Mouse (Mus musculus): Measurements from ENCODE around the gene Mrln. TPM values are rescaled to one million over a fixed set of nuclear protein-coding genes. Genes with fewer than 3 reads are reported as not detected.

Mrln gene
- total RNA-seq (2021): under 1 TPM in 1 of 2 experiments, not detected in 1; 0.96 TPM
- long read RNA-seq, experiment 1: 0 reads
- long read RNA-seq, experiment 2: 0 reads

DNA sequence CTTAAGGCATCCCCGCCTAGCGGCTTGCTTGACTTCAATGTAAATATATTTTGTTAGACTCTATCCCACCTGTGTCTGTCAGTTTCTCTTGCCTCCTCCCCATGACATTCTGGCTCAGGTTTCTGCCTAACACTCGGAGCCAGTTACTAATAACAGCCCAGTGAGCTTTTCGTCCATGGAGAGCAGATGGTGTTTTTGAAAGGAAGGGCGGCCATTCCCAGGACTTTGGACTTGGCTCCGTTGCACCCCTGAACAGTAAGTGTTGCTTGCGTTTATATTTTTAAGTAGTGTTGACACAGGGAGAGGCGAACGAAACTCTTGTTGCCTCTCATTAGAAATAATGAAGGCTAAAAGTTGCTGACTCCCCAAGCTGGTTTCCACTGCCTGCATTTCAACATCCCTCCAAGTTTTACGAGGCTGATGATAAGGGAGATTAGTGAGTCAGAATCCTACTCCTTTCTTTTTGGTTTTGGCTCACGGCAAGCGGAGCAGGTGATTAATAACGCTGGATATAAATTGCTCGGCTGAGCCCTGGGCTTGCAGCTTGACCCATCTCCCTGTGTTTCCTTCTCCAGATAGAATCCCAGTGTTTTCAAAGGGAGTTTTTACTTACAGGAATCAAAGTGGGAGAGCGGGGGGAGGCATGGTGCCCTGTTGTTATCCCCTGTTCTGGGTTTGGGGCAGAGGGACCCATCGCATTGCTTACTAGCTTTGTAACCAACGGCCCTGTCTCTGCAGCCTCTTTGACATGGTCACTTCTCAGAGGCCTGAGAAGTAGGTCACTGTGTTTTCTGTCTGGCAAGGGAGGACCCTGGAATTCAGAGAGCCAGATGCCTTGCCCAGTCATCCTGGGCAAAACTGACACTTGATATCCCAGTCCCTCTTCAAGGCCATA is at the start of gene Mrln:
Mrln (plus strand) TSS at position 160 of the 895 bp plus-strand sequence.
- peak in 1 of 2 experiments; percentile 45 for DNase-seq (ENCODE audit: low spot score in 2 of 2)

DNA sequence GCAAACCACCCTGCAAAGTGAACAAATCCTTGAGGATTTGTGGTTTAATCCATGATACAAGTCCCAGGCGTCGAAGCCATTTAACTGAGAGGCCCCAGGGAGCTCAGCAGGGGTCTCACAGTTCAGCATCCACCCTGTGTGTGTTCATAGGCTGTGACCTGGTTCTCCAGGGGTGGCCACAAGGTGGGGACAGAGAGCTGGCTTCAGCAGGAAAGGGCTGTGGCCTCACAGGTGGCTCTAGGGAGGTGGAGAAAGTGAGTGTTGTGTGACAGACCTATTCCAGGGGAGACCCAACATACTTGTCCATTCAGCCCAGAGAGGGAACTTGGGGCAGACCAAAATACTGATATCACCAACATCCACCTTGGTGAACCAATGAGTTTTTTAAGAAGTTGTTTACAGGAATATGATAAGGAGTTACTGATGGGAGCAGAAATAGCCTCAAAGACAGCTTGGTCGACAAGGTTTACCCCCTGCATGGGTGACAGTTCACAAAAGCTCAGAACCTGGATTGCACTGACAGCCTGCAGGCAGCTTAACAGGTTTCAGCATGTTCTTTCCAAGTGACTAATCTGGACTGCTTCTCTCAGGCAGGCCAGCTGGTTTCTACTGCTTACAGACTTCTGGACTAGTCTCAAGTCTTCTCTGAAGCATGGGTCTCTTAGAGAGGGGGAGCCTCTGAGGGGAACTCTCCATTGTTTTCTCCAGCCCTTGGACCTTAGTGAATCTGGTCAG is 47.9 kb upstream of the Mrln start:
- DNase-seq (ENCODE audit: low spot score in 2 of 2): peak; percentile 42 to 55

DNA sequence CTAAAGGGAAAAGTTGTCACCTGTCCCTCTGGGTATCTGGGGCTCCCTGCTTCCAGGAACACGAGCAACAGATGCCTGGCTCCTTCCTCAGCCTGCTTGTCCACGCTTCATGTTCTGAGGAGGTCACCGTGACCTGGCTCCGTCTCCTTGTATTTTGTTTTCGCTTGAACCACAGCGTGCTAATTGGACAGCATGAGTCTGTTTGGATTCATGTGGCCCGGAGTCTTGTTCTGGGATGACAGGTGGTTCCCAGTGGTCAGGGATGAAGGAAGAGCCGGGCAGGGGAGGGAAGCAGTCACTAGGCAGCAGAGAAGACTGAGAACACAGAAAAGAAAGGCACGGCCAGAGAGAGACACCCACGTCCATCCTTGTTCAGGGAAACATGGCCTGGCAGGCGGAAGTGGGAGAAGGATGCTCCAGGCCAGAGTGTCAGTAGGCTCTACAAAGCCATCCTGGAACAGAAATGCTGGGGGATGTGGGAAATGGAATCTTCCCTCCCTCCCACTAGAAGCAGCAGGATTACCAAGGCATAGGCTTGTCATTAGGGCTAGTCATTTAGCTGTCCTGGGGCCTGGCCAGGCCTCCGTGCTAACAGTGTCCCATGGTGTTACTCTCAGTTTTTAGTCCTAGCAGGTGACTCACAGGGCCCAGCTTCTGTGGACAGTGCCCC is 44.7 kb upstream of the Mrln start:
- no peak for DNase-seq (ENCODE audit: low spot score in 2 of 2)

DNA sequence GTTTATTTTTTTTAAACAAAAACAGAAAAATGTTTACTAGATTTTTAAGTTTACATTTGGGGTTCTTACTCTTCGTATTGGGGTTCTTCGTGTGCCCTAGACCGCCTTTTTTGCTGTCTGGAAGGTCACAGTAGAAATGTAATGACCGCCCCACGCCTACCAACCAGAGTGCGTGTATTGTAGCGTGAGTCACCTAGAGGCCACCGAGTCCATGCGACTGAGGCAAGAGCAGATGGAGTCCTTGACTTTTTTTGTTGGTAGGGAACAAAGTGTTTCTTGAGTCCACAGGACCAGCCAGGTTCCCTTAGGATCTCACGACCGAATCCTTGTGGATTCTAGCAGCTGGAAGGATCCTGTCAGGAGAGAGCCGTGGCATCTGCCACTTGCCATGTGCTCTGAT is 43.7 kb upstream of the Mrln start:
- DNase-seq (ENCODE audit: low spot score in 2 of 2): no peak

DNA sequence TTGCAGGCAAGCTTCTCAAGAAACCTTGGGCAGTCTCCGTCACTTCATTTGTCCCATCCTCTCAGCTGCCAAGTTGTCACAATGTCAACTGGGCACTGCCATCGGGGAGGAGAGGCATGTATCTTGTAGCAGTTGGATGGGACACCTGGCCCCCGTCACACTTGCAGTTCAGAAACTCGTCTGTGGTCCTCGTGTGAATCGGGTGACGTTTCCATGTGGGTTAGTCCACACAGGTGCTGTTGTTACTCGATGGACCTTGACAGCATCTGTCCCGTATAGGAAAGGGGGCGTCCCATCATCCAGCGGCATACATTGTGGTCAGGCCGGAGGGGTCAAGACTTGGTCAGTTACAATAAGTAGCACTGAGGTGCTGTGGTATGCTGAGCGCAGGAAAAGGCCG is 43.0 kb upstream of the Mrln start:
- DNase-seq (ENCODE audit: low spot score in 2 of 2): no peak

DNA sequence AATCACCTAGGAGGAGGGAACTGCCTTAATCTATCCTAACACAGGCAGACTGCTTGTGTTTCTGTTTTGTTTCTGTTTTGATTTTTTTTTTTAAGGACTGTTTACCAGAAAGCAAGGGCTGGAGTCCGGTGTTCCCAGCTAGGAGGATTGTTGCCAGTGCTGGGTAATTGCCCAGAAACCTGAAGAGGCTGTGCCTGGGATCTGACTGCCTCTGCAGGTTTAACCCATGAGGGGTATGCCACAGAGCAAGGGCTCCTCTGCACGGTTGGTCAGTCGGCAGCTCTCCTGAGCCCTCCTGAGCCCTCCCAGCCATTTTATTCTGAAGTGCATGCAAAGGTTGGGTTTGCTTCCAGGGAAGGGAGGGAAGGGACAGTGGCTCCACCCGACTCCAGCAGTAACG is 40.8 kb upstream of the Mrln start:
- no peak for DNase-seq (ENCODE audit: low spot score in 2 of 2)

DNA sequence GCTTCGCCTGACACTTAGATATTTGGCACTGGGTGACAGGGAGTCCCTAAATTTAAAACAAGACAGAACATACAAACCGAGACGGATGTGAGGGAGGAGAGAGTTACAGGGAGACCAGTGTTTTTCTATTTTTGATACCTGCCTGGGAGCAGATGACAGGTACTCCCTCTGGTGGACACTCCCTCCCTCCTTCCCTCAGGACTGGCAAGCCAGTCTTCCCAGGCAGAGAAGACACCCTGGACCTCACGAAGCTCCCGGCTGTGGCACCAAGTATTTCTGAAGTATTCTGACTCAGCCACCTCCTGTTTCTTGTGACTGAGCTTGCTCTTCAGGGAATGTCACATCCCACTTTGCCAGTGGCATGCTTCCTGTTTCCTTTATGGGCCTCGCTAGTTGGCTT is 38.6 kb upstream of the Mrln start:
- DNase-seq (ENCODE audit: low spot score in 2 of 2): no peak

DNA sequence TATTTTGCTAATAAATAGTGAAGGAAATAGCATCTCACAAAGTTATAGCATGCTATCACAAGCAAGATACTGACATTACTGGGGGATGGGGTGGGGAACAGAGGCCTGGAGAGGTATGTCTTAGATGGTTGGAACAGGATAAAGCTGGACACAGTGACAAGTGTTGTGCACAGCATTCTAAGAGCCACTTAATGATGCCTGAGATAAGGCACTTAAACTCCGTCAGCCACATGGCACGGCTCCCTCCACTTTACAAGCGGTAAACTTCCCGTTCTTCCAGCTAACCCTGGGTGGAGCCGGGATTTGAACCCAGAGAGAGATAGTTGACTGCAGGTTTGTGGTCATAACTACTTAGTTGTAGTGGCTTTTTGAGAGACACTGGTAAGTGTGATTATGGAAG is 38.0 kb upstream of the Mrln start:
- DNase-seq (ENCODE audit: low spot score in 2 of 2): no peak

DNA sequence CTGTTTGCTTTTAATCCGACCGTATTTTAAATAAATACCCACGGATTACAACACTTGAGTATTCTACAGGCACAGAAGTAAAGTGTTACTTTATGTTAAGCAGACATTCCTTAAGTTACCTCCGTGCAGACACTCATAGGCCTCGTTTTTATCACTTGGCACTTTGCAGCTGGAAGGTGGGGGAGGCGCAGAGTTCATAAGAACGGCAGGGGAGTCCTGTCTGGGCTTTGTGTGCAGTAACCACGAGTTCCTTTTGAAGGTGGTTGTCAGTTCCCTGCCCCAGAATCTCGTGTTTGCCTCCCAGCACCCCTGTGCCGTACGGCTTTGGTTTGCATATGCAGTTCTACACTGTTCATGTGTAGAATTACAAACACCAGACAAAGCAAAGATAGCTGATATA is 36.8 kb upstream of the Mrln start:
- no peak for DNase-seq (ENCODE audit: low spot score in 2 of 2)

DNA sequence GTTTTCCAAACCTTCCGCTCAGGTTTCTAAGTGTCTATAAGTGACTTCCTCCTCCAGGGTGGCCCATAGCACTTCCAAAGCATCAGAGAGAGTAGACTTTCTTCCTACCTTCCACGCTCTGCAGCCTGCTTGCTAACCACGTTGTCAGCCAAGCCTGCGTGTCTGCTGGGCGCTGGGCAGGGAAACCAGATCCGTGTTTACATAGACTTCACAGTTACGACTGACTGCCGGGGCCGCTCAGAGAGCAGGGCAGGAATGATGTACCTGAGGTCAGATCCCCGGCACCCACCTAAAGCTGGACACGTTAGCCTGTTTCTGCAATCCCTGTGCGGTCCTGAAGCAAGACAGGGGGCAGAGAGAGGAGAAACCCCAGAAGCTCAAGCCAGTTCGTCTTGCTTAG is 36.1 kb upstream of the Mrln start:
- no peak for DNase-seq (ENCODE audit: low spot score in 2 of 2)

DNA sequence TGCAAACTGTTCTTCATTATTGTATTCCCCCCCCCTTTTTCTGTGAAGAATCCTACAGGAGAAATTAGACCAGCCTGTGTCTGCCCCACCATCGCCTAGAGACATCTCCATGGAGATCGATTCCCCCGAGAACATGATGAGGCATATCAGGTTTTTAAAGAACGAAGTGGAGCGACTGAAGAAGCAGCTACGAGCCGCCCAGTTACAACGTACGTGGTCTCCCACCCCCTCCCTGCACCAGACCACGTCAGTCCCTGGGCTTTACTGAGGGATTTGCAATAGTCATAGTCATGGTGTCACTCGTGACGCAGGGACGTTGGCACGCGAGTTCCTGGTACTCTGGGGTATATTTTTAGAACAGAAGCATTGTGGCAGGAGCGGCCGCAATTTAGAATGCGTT is 35.4 kb upstream of the Mrln start:
- no peak for DNase-seq (ENCODE audit: low spot score in 2 of 2)

DNA sequence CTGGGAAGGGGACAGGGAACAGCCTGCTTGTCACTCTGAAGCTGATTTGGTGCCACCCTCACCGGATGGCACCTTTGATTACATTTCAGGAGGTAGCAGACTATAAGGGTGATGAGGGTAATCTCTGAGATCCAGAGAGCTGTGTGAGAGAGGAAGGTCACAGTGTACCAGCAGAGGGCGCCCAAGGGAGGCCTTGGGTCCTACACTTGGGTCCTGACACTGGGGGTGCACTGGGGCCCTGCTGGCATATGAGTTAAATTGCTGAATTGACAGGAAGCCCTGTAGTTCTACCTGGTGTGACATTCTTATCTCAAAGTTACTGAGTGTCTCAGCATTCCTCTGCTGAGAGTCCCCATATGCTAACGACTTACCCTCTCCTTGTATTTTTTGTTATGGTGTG is 31.1 kb upstream of the Mrln start:
- DNase-seq (ENCODE audit: low spot score in 2 of 2): peak; percentile 63 to 70

DNA sequence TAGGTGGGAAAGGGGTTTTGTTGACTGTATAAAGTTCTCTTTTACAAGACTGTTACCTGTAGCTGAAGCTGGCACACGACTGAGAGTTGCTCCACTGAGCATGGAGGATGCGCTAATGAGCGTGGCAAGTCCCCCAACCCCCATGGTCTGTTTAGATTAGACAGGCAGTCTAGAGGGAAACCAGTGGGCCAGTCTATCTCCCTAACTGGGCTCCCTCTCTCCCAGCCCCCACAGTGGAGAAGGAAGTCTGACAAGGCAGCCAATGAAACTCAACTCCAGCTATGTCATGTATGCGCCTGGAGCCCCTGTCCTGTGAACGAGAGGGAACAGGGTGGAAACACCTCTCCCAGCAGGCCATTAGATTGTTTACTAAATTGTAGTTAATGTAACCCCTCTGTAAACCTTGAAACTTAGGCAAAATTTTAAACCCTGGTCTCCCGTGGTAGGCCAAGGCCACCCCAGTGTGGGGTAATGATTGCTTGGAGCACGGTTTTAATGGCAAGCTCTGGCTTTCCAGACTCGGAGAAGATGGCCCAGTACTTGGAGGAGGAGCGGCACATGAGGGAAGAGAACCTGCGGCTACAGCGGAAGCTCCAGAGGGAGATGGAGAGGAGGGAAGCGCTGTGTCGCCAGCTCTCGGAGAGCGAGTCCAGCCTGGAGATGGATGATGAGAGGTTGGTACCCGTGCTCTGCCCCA is 29.8 kb upstream of the Mrln start:
- no peak for DNase-seq (ENCODE audit: low spot score in 2 of 2)

DNA sequence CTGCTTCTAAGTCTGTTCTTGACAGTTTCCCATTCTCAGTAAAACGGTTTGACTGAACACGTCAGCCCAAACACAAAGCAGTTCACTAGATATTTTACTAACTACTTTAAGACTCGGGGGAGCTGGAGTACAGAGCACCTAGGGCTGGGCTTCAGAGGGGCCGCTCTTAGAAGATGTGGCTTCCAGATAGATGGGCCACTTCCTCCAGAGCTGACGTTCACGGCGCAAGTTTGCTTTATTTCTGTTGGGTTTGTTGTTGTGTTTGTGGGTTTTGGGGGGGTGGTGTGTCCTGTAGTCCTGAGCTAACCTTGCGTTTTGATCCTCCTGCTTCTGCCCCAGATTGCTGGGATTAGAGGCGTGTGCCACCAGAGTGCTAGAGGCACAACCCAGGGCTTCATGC is 23.7 kb upstream of the Mrln start:
- DNase-seq (ENCODE audit: low spot score in 2 of 2): no peak

DNA sequence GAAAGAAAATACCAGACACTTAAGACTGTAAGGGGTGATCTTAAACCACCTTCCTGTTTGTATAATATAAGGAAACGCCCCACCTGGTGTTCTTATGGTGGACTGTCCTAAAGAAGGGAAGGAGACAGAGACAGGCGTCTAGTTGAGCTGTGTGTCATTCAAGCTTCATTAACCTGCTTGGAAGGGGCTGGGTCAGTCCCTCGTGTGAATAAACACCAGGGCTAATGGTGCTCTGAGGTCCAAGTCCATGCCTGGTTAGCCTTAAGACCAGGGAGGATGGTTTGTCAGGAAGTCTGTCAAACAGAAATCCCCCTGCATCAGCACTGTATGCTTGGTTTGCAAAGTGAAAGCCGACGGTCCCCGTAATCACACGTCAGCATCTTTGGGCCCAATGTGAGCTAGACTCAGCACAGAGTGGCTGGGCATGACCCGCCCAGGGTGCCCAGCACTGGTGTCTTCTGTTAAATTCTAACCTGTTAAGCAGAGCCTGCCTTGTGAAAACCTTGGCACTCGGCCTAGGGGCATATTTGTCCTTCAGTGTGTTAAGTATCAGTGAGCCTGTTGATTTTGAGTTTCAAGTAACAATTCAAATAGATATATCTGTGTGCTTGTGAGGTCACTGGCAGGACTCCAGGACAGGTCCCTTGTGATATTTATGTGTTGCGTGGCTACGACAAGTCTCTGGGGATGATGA is 23.0 kb upstream of the Mrln start:
- DNase-seq (ENCODE audit: low spot score in 2 of 2): no peak

DNA sequence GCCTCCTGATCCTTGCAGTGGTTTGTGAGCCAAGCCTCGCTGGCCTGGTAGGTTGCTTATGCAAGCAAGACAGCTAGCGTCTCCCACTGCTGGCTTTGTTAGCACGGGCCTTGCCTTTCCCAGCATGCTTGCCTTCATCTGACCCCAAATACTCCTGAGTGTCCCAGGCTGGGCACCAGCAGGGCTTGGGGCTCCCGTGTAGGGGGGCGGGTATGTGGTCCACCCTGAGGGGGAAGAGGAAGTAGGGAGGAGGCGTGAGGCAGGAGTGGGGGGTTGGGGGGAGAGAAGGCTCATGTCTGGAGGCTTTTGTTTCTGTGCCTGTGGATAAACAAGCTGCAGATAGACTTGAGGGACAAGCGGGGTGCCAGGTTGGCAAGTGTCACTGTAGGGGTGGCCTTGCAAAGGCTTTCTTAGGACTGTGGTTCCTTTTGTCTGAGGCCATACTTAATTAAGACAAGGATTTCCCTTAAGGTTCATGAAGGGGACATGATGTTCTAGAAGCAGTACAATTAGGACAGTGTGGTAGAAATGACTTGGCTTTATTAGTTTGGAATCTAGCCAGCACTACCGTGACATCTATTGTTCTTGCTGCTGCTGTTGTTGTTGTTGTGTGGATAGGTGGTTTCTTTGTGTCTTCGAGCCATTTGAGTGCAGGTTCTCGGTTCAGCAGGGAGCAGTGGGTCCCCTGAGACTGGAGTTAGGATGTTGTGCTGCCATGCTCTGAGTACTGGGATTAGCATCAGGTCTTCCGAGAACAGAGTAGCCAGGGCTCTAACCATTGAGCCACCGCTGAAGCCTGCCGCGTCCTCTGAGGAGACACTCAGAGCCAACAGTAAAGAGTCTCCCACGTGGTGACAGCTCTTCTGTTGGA is 21.0 kb upstream of the Mrln start:
- no peak for DNase-seq (ENCODE audit: low spot score in 2 of 2)

DNA sequence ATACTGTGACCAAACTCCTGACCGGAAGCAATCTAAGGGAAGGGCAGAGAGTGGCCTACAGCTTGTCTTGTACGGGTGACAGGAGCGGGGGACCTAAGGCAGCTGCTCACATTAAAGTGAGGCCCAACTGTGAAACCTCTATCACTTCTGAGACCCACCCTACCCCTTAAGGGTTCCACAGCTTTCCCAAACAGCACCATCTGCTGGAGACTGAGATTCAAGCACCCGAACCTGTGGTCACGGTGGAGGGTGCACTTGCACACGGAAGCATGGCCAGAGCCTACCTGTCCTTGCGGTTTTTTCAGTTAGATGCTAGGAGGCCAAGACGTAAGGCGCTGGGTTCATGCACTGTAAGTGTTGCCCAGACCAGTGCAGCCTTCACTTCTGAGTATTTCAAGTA is 18.3 kb upstream of the Mrln start:
- DNase-seq (ENCODE audit: low spot score in 2 of 2): peak in 1 of 2 experiments; percentile 25

DNA sequence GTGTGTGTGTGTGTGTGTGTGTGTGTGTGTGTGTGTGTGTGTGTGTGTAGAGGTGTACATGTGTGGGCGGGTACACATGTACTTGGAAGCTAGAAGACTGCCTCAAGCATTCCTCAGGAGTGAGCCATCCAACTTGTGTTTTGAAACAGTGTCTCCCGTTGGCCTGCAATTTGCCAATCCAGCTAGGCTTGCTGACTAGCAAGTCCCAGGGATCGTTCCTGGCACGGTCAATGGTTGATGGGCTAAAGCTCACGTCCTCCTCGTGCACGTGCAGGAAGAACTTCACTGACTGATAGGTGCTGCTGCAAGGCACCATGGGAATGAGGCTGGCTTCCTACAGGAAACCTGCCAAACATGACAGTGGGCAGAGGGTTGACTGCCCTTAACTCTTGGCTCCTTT is 17.9 kb upstream of the Mrln start:
- no peak for DNase-seq (ENCODE audit: low spot score in 2 of 2)

DNA sequence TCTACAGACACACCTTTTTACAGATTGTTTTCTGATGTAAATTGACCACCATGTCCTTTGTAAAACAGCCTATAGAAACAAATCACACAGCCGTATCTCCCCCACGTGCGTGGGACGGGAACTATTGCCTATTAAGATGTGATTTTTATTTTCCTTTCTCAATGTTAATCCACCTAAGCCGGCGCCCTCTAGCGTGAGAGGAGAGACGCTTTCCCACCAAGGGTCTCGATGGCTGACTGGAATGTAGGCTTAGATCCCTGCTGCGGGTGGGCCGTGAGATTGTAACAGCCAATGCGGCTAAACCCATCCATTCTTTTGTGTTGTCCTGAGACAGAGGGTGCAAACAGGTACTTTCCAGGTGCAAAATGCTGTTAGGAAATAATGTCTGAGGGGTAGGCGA is 14.6 kb upstream of the Mrln start:
- no peak for DNase-seq (ENCODE audit: low spot score in 2 of 2)

DNA sequence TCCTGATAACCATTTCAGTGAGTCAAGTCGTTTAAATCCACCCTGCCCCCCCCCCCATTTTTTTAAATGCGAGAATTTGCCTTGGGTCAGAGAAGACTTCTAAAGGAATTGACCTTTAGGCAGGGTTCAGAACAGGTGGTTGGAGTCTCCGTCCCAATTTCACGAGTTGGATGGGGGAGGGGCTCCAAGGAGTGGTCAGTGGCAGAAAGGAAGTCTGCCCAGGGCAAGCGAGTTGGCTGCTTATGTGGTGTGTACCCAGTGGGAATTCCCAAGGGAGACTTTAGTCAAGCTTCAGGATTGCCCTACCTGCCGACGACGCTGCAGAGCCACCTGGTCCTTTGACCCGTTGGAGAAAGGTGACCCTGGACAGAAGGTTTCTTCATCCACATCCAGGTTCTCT is 10.2 kb upstream of the Mrln start:
- no peak for DNase-seq (ENCODE audit: low spot score in 2 of 2)

Measured in adrenal gland, adult 18-20 months (tissue).